Mouse (Mus musculus) stomach, postnatal 0 days (tissue): ENCODE measurements around the gene Stx1a. TPM values are rescaled to one million over a fixed set of nuclear protein-coding genes. Genes with fewer than 3 reads are reported as not detected.
A peak's percentile ranks its signal among the peaks of the same experiment; 100 is the strongest.

Experiments used
- ATAC-seq: fragments of 200-750 bp; cut with Nextera tagmentation; 2 replicates; pipeline ENCODE4 v1.8.0; 2017; ENCODE audit not compliant: low FRiP score, low TSS enrichment
- DNase-seq: peaks from one replicate; pipeline ENCODE4 v3.0.0-alpha.2; 2016; ENCODE audit warnings: low spot score
- H3K27ac ChIP-seq: fragments of 300-500 bp; sonication (generic); replicated peaks from 2 replicates; pipeline ENCODE4 v1.5.1; 2014; ENCODE audit warnings: mild to moderate bottlenecking, control low read depth
- H3K27me3 ChIP-seq: fragments of 300-500 bp; sonication (generic); 2 replicates; pipeline ENCODE4 v1.6.1; 2014; ENCODE audit warnings: low read length; ENCODE audit not compliant: control insufficient read depth, insufficient read depth
- H3K36me3 ChIP-seq: fragments of 300-500 bp; sonication (generic); 2 replicates; pipeline ENCODE4 v1.6.1; 2014; ENCODE audit warnings: low read length, mixed read lengths; ENCODE audit not compliant: control insufficient read depth, insufficient read depth
- H3K4me1 ChIP-seq: fragments of 300-500 bp; sonication (generic); replicated peaks from 2 replicates; pipeline ENCODE4 v1.6.1; 2014; ENCODE audit warnings: antibody characterized with exemption; ENCODE audit not compliant: control insufficient read depth, insufficient read depth
- H3K4me2 ChIP-seq: fragments of 300-500 bp; sonication (generic); replicated peaks from 2 replicates; pipeline ENCODE4 v1.6.1; 2014; ENCODE audit warnings: low read depth, mild to moderate bottlenecking, control low read depth, moderate library complexity
- H3K4me3 ChIP-seq: fragments of 300-500 bp; sonication (generic); 2 replicates; pipeline ENCODE4 v1.5.1; 2014; ENCODE audit warnings: low read depth, low read length, control low read depth
- H3K9ac ChIP-seq: fragments of 300-500 bp; sonication (generic); 2 replicates; pipeline ENCODE4 v1.6.1; 2014; ENCODE audit warnings: mild to moderate bottlenecking, low read length, control low read depth, mixed read lengths
- H3K9me3 ChIP-seq: fragments of 300-500 bp; sonication (generic); 2 replicates; pipeline ENCODE4 v1.6.1; 2016; ENCODE audit warnings: low read length; ENCODE audit not compliant: control insufficient read depth
- CTCF ChIP-seq: IDR thresholded peaks from 2 replicates; pipeline ENCODE4 v1.5.1; 2016; ENCODE audit warnings: antibody characterized with exemption, low read depth, mild to moderate bottlenecking, moderate library complexity
- EP300 ChIP-seq: optimal IDR thresholded peaks from 2 replicates; pipeline ENCODE3; 2016; ENCODE audit warnings: antibody characterized with exemption
- WGBS: fragments of 180-500 bp; shearing (Covaris S2); extraction: QIAGEN DNeasy Blood & Tissue Kit; methylation state at CpG from one replicate; pipeline ENCODE4 v1.1.7; 2014; 5-methylcytosine and 5-hydroxymethylcytosine counted together
- polyA plus RNA-seq: library from polyadenylated mRNA; unstranded; fragments of >200 nt; fragmentation: Nextera tagmentation; extraction: Ambion mirVana; gene quantifications from 2 replicates; pipeline ENCODE4 v1.2.1, GENCODE M21; 2015

Gene Stx1a
- polyA plus RNA-seq, 1 experiment from 2014 or later: 5.3 TPM

- peak overlapping the region; percentile 32 for H3K4me2 ChIP-seq
Measured at GRCm38 (mm10) chr5:135029007-135029854, 5.9 kb downstream of the Stx1a start.

GRCm38 (mm10) chr5:135032581-135032980 is 9.3 kb downstream of the Stx1a start:
- no peak for ATAC-seq
- H3K9me3 ChIP-seq: no peaks in the 10 kb centered on the region
- H3K4me3 ChIP-seq: no peak overlapping the region
- DNase-seq: no peak
- H3K9ac ChIP-seq: no peak overlapping the region
- H3K27ac ChIP-seq: no peak overlapping the region
- no peak overlapping the region for H3K4me2 ChIP-seq
- no peaks in the 10 kb centered on the region for H3K27me3 ChIP-seq
- no peaks in the 10 kb centered on the region for H3K36me3 ChIP-seq
- WGBS: 86% methylated on average over 5 of the region's 5 CpGs
- no peak for TF ChIP-seq EP300
- no peak for TF ChIP-seq CTCF
- no peaks in the 10 kb centered on the region for H3K4me1 ChIP-seq

More at GRCm38 (mm10) chr5:135029007-135029854, 5.9 kb downstream of the Stx1a start:
- H3K4me1 ChIP-seq: no peaks in the 10 kb centered on the region; the same call in 1 of the 2 replicates
- peak overlapping the region; percentile 48 for H3K9ac ChIP-seq
- H3K4me3 ChIP-seq: no peak overlapping the region
- DNase-seq (peak; percentile 51), ATAC-seq (peak; percentile 54)
- H3K27ac ChIP-seq: peak overlapping the region; percentile 31; the same call in 1 of the 2 replicates
- H3K9me3 ChIP-seq: no peaks in the 10 kb centered on the region
- 36% methylated on average over 18 of the region's 18 CpGs for WGBS
- no peaks in the 10 kb centered on the region for H3K36me3 ChIP-seq
- TF ChIP-seq CTCF (no peak), EP300 (no peak)
- no peaks in the 10 kb centered on the region for H3K27me3 ChIP-seq

- no peaks in the 10 kb centered on the region for H3K9me3 ChIP-seq
- no peaks in the 10 kb centered on the region for H3K36me3 ChIP-seq
- H3K4me3 ChIP-seq: no peak overlapping the region
- no peaks in the 10 kb centered on the region for H3K4me1 ChIP-seq
- ATAC-seq (no peak), DNase-seq (no peak)
- H3K9ac ChIP-seq: no peak overlapping the region
- TF ChIP-seq CTCF: peak; percentile 45
- TF ChIP-seq EP300: no peak
- 98% methylated on average over 2 of the region's 2 CpGs for WGBS
- no peak overlapping the region for H3K27ac ChIP-seq
- H3K27me3 ChIP-seq: no peaks in the 10 kb centered on the region
- H3K4me2 ChIP-seq: no peak overlapping the region
Measured at GRCm38 (mm10) chr5:135034593-135034992, 11.3 kb downstream of the Stx1a start.

GRCm38 (mm10) chr5:135035608-135036359 is 12.5 kb downstream of the Stx1a start:
- Histone ChIP-seq H3K9ac (no peak overlapping the region), H3K27me3 (no peaks in the 10 kb centered on the region), H3K4me1 (no peaks in the 10 kb centered on the region), H3K4me2 (no peak overlapping the region), H3K27ac (no peak overlapping the region), H3K9me3 (no peaks in the 10 kb centered on the region), H3K36me3 (no peaks in the 10 kb centered on the region), H3K4me3 (no peak overlapping the region)
- no peak for ATAC-seq
- WGBS: 62% methylated on average over 18 of the region's 18 CpGs
- no peak for DNase-seq
- TF ChIP-seq EP300 (no peak), CTCF (no peak)

- Histone ChIP-seq H3K27me3 (no peaks in the 10 kb centered on the region), H3K36me3 (no peaks in the 10 kb centered on the region), H3K9me3 (no peaks in the 10 kb centered on the region), H3K4me1 (no peaks in the 10 kb centered on the region), H3K27ac (no peak overlapping the region), H3K9ac (no peak overlapping the region), H3K4me3 (no peak overlapping the region), H3K4me2 (no peak overlapping the region)
- no peak for TF ChIP-seq EP300
- no peak for TF ChIP-seq CTCF
- 86% methylated on average over 3 of the region's 3 CpGs for WGBS
- no peak for ATAC-seq
- no peak for DNase-seq
Measured at GRCm38 (mm10) chr5:135037946-135038345, 14.7 kb downstream of the Stx1a start.
